11 mouse cellular contexts compared by ENCODE assay signal in genomic region chr3:100438461-100439002, GRCm38 (mm10). TPM values are rescaled to one million over a fixed set of nuclear protein-coding genes. Genes with fewer than 3 reads are reported as not detected.
DNase-seq lines count a peak whose midpoint lies in the region; ATAC-seq and TF ChIP-seq lines count a peak whose summit lies in the region.
"Had no signal": no experiment of that assay in that cellular context is flagged by ENCODE, and none has a peak within 500 bp of the region (broad histone marks: within the 10 kb centered on the region; RNA-seq: fewer than 3 reads in every experiment).

No protein-coding gene starts in this region.

- peak; percentile 85 for DNase-seq in heart, adult 11 months
- DNase-seq in heart, adult 2 months = no peak
- peak; percentile 15 for DNase-seq in urinary bladder, postnatal 14 days (ENCODE audit: low spot score)
- no peak for DNase-seq in urinary bladder, postnatal 10 days (ENCODE audit: low spot score)
- DNase-seq in liver, postnatal 0 days = peak; percentile 71
- no peak for DNase-seq in cerebellum, postnatal 36 days
- DNase-seq in cerebellum, adult 2 months = no peak
- DNase-seq: embryo, embryonic 11 days; gastrocnemius, postnatal 25 days had no signal

- TF ChIP-seq POLR2A in heart, adult 2 months (IDR thresholded peaks at IDR 0.05; ENCODE audit: insufficient read depth, low read depth, low read length) = no peak
- TF ChIP-seq POLR2A in cerebellum, adult 2 months (IDR thresholded peaks at IDR 0.05; ENCODE audit: borderline replicate concordance, insufficient read depth, low read length) = no peak

- no peaks in the 10 kb centered on the region for H3K27me3 ChIP-seq in heart, adult 2 months (ENCODE audit: control insufficient read depth, insufficient read depth, low read length)
- no peaks in the 10 kb centered on the region for H3K27me3 ChIP-seq in liver, postnatal 0 days (ENCODE audit: insufficient read depth, low read length)
- no peaks in the 10 kb centered on the region for H3K27me3 ChIP-seq in cerebellum, adult 2 months (ENCODE audit: control insufficient read depth, insufficient read depth, low read length)

- no peaks in the 10 kb centered on the region for H3K79me2 ChIP-seq in heart, adult 2 months (replicated peaks; ENCODE audit: control insufficient read depth, insufficient read depth, low read length)

- peak; percentile 97 for ATAC-seq in liver, postnatal 0 days
- ATAC-seq in frontal cortex, adult (ENCODE audit: low TSS enrichment) = no peak

- WGBS in heart, adult 2 months = 45% methylated on average over 4 of the region's 4 CpGs
- WGBS in liver, postnatal 0 days (ENCODE audit: insufficient replicate concordance) = 34% methylated on average over 4 of the region's 4 CpGs
- 61% methylated on average over 4 of the region's 4 CpGs for WGBS in cerebellum, adult 2 months

- H3K36me3 ChIP-seq in heart, adult 2 months (ENCODE audit: control insufficient read depth, insufficient read depth, low read length) = no peaks in the 10 kb centered on the region
- H3K36me3 ChIP-seq in liver, postnatal 0 days (replicated peaks; ENCODE audit: insufficient read depth, low read length) = no peaks in the 10 kb centered on the region

- no peak overlapping the region for H3K4me3 ChIP-seq in heart, adult 2 months
- no peak overlapping the region for H3K4me3 ChIP-seq in liver, postnatal 0 days (ENCODE audit: low read depth, low read length)
- no peak overlapping the region for H3K4me3 ChIP-seq in cerebellum, adult 2 months (replicated peaks; ENCODE audit: insufficient read depth, low read depth, low read length)

- H3K27ac ChIP-seq in heart, adult 2 months = no peak overlapping the region
- peak overlapping the region; percentile 92 for H3K27ac ChIP-seq in liver, postnatal 0 days (ENCODE audit: low read depth)
- no peak overlapping the region for H3K27ac ChIP-seq in cerebellum, adult 2 months (ENCODE audit: insufficient read depth, low read length)
- H3K27ac ChIP-seq: kidney, postnatal 0 days had no signal

- H3K9me3 ChIP-seq in liver, postnatal 0 days (ENCODE audit: low read length) = no peaks in the 10 kb centered on the region

- no peak for TF ChIP-seq CTCF in heart, adult 2 months (IDR thresholded peaks at IDR 0.05)
- TF ChIP-seq CTCF in liver, postnatal 0 days (IDR thresholded peaks at IDR 0.05; ENCODE audit: low read depth) = no peak
- TF ChIP-seq CTCF in cerebellum, adult 2 months (IDR thresholded peaks at IDR 0.05; ENCODE audit: borderline replicate concordance, insufficient read depth, low read depth, low read length) = no peak

- no peaks in the 10 kb centered on the region for H3K4me1 ChIP-seq in heart, adult 2 months (ENCODE audit: control insufficient read depth, insufficient read depth, low read length)
- H3K4me1 ChIP-seq in liver, postnatal 0 days (ENCODE audit: insufficient read depth) = peaks cover 50% of the 10 kb centered on the region
- peaks cover 2% of the 10 kb centered on the region; the same call in 1 of the 2 replicates for H3K4me1 ChIP-seq in cerebellum, adult 2 months (ENCODE audit: control insufficient read depth, insufficient read depth, low read length)

- TF ChIP-seq EP300 in heart, adult 2 months (IDR thresholded peaks at IDR 0.05; ENCODE audit: insufficient read depth, low read depth, low read length) = no peak
- peak; percentile 99 for TF ChIP-seq EP300 in liver, postnatal 0 days (IDR thresholded peaks at IDR 0.05; ENCODE audit: low read depth)

- intact Hi-C loops in heart, adult 2 months (cut with DNase I) = no loop called here

- peak overlapping the region; percentile 33 for H3K4me2 ChIP-seq in liver, postnatal 0 days (ENCODE audit: low read depth, low read length)

- no peak overlapping the region for H3K9ac ChIP-seq in heart, adult 2 months (ENCODE audit: low read depth, low read length)
- peak overlapping the region; percentile 49 for H3K9ac ChIP-seq in liver, postnatal 0 days (replicated peaks)

RNA-seq across cellular contexts. Expression of gene Tent5c, which starts 50.6 kb away (rescaled TPM):
- total RNA-seq in heart, adult 2 months (2021) = 10 to 100 TPM; 14.9 to 96.7 TPM
- polyA plus RNA-seq in heart, adult 2 months (2012; rRNA removed) = 3.9 and 20.8 TPM in 2 replicates
- 30.7 and 32.5 TPM in 2 replicates for polyA plus RNA-seq in liver, postnatal 0 days (2015; fragmentation: Nextera tagmentation; extraction: Ambion mirVana)
- 0.81 and 0.88 TPM in 2 replicates for polyA plus RNA-seq in cerebellum, adult 2 months (2012; rRNA removed)

Comparison
In these comparisons a context has a peak if more than half of its experiments do, and no peak if none do; other contexts are left out.
1. DNase-seq: peak in heart, adult 11 months (single experiment), urinary bladder, postnatal 14 days (single experiment) and liver, postnatal 0 days (single experiment); none in heart, adult 2 months (0 of 2), urinary bladder, postnatal 10 days (single experiment), cerebellum, postnatal 36 days (0 of 2) and cerebellum, adult 2 months (0 of 2).